Mouse (Mus musculus) cerebellum, adult 11-12 months (tissue): Measurements from ENCODE around the gene Pcyt2.
A peak's percentile ranks its signal among the peaks of the same experiment; 100 is the strongest.

Experiments
- DNase-seq: peaks from one replicate; pipeline ENCODE4 v3.0.0; 2022

Gene Pcyt2

DNA sequence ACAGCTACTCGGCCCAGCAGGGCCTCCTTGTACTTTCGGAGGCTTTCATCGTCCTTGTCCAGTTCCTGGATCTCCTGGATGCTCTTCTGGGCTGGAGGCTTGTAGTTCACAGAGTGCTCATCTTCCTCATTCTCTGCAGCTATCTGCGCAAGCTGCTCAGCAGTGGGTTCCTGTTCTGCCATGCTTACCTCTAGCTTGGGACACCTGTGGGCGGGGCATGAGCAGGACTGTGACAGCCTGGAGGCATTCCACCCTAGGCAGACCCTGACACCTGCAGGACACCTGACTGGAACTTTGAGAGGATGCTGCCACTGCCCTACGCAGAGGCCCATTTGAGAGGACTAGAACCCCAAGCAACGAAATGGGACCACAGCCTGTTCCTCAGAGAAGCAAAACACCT is 37.5 kb downstream of the Pcyt2 start:
- DNase-seq = peak; percentile 60

DNA sequence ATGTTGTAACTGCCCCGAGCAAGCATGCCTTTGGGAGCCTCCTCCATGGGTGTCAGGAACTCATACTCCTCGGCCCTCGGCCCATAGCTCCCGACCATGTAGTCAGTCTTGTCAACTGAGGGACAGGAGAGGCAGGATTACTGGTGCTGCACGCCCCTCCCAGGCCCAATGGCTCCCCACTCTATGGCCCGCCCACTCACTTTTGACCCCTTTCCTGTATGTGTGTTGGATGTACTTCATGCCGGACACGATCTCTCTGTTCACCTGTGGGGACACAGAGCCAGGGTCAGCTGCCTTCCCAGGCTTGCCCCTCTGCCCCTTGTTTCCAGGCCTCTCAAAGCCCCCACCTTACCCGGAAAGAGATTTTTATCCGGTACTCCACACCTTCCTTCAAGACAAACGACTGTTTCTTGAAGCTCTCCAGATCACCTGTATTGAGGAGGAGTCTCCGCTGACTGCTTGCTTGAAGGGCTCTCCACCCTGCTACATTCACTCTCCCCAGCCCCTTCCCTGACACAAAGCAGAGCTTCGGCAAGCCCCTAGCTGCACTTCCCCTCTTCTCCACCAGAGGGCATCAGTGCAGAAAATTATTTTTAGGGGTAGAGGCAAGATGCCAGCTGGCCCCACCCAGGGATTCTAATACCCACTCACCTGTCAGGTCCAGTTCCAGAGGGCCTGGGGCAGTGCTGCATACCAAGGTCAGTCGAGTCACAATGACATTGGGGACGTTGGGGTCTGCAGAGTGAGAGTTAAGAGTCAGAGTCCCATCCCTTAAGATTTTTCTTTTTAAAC is 38.2 kb downstream of the Pcyt2 start:
- peak; percentile 77 for DNase-seq

DNA sequence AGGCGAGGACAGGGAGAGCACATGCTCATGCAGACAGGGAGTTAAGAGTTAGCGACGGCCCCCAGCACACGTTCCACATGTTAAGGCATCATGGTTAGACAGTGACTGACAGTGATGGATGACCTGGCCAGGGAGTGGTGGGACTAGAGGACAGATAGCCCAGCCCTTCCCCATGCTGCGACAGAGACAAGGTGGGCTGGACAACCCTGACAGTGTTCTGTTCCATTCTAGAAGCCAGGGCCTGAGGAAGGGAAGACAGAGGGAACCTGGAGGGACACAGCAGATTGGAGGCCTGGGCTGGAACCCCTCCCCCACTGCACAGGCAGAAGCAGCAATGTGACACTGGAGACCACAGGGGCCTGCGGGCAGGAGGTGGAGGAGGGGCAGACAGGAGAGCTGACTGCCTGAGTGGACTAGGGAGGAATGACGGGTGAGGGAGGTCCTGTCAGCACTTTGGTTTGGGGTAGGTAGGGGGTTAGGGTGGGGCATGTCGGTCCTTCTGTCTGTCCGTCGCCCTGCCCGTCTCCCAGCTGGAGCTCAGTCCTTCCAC is 39.0 kb downstream of the Pcyt2 start:
- DNase-seq = peak; percentile 69

DNA sequence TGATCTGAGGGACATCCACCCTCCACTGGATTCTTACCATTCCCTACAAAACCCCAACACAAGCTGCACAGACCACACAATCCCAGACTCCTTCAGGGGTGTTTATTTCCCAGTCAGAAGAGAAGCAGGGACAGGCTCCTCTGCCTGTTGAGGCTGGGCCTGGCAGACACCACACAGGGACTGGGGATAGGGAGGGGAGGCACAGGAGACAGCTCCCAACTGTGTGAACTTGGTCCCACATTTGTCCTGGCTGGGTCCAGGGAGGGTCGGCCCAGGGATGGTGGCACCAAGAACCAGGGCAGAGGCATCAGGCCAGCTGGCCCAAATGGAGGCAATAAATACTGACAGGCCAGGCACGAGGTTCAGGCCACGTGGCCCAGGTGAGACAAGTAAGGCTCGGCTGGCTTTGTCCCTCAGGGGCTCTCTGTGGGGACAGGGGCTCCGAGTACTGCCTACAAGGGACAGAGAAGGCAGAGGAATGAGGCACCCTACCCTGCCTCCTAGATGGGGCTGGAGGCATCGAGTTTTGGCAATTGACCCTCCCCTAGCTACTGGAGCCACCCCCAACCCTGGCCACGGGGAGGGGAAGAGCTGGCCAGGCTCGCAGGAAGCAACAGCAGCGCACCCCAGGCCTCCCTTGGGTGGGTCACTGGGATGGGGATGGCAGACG is 39.6 kb downstream of the Pcyt2 start:
- peak; percentile 56 for DNase-seq

DNA sequence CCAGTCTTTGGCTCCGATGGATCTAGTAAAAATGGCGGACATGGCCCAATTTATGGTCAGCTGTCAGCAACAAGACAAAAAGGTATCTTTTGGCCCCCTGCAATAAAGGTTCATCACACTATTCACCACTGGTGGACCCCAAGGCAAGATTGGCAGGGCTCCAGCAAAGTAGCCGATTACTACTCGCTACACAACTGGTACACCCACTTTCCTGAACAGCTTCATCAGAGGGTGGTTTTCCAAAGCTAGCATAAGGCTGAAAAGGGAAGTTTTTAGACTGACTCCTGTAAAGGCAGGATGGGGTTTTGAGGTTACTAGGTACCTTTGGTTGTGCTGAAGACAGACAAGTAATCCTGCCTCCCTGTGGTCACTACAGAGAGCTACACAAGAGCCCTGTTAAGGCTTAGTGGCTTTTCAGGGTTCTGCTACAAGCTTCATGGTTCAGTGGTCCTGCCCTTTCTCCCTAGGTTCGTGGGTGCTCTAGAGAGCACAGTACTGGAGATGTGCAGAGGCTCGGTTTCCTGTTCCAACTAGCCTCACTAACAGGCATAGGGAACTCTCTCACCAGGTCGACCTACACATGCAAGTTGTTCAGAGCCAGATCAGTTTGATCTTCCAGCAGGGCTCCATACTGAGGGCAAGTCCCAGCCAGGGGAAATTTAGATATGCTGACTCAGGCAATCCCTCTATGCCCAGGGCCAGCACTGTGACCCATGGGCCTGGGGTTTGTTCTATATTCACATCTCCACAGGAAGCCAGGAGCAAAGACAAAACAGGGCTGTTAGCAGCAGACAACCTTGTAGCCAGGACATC is 40.3 kb downstream of the Pcyt2 start:
- peak; percentile 47 for DNase-seq

DNA sequence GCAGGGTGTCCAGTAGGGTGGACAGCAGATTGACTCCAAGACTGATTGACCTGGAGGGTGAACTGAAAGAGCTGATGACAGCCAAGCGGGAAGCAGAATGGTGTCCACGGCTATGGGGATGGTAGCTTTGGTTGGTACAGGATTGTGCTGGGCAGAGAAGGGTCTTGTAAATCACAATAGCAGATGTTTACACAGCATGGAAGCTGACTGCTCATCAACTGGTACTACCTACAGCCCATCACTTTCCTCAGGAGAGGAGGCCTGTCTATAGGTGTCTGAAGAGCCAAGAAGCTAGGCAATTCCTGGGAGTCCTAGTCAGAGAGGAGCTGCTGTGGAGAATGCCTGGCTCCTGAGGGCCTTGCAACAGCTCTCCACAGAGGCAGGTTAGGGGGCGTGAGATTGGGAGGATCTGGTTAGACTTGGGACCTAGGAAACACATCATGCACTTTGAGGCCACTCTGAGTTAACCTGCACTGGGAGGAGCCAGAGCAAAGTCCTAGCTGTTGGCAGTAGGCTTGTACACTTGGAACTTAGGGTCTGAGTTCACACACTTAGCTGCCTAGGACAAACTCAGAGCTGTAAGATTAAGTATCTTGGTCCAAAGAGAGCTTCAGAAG is 41.3 kb downstream of the Pcyt2 start:
- no peak for DNase-seq

DNA sequence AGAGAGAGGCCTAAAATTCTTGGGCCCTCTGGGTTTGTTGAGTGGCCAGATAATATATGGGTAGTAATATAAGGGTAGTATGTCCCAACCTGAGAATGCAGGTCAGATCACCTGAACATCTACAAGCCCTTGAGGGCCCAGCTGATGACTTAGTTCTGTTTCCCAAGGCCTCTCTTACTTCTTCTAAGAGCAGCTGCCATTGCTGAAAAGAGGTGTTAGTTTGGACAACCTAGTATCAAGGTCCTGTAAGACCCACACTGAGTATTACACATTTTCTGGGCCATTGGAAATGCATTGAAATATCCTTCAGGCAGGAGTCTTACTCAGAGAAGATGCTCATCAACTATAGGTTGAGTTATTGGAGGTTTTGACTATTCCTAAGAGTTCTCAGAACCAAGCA is 41.8 kb downstream of the Pcyt2 start:
- DNase-seq = no peak

DNA sequence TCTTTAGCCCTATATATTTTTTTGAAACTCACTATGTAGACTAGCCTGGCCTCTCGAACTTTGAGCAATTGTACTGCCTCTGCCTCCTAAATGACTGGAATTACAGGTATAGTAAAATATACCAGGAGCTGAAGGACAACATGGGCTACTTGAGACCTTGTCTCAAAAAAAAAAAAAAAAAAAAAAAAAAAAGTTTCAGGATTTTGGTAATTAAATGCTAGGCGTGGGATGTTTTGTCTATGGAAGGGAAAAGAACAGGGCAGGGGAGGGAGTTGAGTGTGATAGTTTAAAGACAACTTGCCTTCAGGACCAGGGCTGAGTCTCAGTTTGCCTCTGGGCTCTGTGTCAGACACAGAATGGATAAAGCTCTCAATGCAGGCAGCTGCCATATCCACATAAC is 42.7 kb downstream of the Pcyt2 start:
- DNase-seq = no peak

DNA sequence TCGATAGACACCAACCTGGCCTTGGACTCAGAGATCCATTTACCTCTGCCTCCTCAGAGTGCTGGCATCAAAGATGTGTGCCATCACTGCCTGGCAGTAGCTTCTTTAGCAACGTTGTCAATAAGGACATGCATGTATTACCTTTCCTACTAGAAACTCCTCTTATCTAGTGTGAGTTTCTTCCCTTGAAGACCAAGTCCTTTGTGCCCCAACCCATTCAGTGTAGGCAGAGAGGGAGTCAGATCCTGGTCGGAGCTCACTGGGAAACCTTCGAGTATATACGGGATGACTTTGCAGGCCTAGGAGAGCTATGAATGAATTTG is 43.5 kb downstream of the Pcyt2 start:
- no peak for DNase-seq

DNA sequence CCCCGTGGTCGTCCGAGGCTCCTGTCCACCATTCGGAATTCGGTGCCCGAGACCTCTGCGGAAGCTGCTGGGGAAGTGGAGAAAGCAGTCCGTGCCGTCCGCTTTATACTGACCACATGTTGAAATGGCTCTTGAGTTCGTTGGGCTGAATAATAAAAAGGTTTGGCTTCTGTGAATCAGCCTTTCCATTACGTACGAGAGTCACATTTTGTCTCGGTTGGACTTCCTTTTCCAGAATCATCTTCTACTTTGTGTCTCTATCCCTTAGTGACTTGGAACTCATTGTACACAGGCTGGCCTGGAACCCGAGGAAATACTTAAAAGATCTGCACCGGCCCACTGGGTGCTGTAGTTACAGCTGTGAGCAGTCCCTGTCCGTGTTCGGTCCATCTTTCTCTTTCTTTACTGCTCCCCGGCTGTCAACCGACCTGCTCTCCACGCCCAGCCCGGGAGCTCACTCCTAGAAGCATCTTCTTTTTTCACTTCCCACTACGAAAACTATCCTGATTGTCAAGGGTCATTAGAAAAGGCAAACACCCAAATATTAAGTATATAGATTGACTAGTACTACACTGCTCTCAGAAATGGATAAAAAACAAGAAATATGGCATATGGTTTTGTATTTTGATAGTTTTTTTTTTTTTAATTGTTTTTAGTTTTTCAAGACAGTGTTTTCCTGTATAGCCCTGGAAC is 44.0 kb downstream of the Pcyt2 start:
- no peak for DNase-seq

DNA sequence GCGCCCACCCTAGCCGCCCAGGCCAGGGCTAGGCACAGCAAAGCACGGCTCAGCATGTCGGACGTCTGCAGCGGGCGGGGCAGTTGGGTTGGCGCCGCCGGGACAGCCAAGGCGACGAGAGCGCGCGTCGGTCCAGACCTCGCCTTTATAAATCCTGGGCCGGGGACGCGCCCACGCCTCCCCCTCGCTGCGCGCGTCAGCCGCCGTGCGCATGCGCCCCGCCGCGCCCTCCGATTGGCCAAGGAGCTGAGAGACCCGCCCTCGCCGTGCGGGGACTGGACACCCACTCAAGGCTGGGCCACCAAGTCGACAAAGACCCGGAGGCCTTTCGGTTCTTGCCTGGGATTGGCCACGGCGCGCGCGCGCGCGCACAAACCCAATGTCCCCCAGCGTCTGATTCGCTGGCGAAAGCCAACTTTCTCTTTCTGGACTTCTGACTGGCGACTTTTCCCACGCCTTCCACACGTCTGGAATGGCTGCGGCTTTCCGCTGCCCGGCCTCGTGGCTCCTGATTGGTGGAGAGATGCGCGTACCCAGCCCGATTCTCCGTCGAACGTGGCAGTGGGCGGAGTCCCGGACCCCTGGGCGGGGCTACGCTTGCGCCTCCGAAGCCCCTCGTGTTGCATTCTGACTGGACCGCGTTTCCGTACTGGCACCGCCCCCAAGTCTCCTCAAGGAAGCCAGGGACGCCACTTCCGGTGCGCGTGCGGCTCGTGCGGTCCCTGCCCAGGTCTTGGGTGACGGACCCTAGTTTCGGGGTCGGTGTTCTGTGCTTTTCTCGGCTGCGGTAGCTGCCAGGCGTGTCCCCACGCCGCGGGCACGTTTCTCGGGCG is 44.8 kb downstream of the Pcyt2 start, which contains the start of gene P4hb:
Gene P4hb (minus strand): TSS at position 502 of the 833 bp plus-strand sequence.
- peak; percentile 100 for DNase-seq

DNA sequence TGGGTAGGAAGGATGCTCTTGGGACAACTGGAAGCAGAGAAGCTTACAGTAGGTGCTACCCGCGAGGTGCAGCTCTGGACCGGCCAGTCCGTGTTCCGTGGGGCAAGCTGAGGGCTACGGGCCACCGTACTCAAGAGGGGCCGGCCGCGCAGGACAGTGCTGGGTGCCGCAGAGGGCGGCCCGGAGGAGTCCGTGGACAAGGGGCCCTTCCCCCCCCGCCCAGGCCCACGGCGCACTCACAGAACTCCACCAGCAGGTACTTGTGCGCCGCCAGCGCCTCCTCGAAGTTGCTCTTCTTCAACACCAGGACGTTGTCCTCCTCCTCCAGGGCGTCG is 45.4 kb downstream of the Pcyt2 start:
- no peak for DNase-seq

DNA sequence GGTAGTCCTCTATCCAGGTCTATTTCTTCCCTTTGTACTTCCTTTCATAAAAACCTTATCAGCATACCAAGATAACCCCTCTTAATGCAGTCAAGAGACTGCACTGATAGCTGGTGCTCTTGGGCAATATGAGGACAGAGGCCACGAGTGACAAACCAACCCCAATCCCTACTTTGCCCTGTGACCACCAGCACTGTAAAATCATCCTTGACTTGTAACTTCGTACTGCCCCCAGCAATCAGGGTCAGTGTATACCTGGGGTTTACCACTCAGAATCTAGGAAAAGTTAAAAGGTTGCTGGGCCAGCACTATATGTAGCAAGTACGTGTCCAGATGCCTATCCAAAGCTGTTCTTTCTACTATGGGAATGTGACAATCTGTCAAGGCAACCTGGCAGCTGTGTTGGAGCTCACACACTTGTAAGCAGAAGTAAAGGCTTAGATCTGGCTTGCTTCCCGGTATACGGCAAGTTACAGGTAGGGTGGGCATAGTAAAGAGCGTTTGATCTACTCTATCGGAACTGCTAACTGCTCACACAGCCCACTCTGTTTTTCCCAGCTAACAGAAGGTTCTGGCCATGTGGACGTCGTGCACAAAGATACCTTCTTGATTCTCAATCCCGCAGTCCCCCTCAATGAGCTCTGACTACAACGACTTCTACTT is 45.9 kb downstream of the Pcyt2 start:
- DNase-seq = no peak

DNA sequence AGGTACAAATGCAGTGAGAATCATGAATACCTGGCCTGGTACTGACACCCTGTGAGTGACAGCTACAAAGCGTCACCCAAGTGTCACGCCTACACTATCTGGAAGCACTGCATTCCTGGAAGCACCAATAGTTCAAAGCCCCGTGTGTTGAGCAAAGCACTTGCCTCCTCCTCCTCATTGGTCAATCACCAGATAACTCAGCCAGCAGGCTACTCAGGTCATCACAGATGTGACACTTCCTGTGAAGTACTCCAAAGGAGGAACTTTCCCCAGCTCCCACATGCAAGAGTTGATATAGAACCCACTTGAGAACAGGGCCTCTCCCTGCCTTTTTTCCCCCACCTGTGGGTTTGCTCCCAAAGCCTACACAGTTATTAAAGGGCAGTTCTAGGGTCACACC is 46.6 kb downstream of the Pcyt2 start:
- no peak for DNase-seq

DNA sequence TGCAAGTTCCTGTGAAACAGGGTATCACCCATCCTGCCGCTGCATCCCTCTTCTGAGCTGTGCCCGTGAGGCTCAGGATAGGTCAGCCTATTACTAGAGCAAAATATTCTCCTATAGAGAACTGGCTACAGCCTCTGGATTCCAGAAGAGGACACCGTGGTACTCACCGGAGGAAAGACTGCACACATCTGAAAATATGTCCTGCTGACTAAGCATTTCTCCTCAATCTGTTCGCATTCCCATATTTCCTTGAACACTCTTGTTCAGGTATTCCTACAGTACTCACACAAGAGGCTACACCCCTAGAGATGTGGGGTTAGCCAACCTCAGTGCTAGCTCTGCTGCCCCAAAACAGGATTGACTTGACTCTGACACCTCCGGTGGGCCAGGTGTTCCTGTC is 49.4 kb downstream of the Pcyt2 start:
- DNase-seq = no peak

DNA sequence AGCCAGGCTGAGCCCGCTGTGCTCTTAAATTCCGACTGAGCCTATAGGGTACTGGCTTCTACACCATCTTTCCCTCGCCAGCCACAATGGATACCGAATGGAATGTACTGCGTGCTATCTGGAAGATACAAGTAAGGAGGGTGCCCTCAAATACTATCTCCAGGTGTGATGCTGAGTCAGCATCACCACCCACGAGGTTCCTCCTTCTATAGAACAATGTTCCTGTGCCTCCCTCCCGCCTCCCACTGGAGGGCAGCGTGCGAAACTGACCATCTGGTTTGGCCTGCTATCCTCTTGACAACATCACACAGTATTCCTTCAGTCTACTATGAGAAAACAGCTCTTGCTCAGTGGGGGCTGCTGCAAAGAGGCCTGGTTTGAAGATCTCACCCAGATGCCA is 52.6 kb downstream of the Pcyt2 start:
- no peak for DNase-seq

DNA sequence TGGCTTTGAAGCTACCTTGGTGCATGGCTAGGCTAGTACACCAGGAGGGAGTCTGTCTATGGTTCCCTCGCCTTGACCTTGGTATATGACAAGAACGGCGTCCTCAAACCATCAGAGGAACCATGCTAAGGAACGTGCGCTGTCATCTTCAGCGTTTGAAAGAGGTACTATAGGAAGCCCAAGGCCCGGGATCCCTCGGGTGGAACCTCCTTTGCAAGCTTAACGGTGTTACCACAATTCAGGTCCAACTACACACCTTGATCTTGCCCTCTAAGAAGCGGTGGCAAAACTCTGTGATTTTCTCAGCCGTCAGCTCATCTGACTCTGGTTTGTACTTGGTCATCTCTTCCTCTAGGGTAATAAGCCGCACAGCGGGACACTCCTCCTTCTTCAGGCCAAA is 54.8 kb downstream of the Pcyt2 start:
- DNase-seq = no peak

DNA sequence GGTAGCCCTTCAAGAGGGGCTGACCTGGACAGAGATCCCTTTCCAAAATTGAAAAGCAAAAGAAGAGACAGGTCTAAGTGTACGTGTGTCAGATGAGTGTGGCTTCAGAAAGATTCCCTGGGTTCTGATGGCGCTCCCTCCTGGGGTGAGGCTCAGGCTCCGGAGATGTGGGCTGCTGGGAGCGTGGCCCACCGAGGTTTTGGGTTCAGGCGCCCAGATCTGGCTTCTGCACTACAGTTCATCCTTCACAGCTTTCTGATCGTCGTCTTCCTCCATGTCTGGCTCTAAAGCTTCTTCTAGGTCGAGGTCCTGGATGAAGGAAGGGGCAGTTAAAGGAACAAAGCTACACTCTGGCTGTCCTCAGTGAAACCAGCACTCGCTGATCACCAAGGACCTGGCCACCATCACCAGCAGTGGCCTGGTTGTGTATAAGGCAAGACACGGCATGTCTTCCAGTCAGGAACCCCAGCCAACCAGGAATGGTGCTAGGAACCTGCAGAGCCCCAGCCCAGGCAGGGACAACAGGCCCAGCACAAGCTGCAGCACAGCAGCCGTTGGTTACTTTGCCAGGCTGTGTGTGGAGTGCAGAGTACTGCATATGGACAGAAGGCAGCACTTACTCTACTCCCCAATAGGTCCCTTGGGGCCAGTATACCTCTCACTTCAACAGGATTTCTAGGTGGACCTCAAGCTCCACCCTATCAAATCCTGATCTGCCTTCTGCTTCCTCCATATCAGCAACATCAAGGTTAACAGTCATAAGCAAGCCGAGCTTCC is 56.6 kb downstream of the Pcyt2 start:
- DNase-seq = no peak
